Mouse (Mus musculus): ENCODE data around the gene Olfr914. TPM values are rescaled to one million over a fixed set of nuclear protein-coding genes. Genes with fewer than 3 reads are reported as not detected.

Olfr914 gene
- total RNA-seq (2014; rRNA removed; ENCODE audit: low replicate concordance) = not detected in 2 replicates
- polyA plus RNA-seq (2015; fragmentation: Nextera tagmentation; extraction: Ambion mirVana) = not detected in 2 replicates

DNA sequence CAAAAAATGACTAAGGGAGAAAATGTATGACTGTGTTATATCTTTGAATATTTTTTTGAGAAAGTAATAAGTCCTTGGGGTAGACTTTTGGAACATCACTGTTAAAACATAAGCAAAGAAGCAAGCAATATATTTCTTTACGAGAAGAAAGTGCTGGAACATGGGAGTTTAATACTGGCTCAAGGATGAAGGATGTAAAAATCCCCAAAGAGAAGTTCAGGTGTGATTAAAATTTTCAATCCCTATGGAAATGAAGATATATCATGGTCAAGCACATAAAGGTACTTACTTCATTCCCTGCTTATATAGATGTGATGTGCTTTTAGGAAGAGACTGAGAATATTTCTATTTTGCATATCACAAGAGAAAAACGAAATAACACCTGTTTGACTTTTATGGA, at the start of gene Olfr914:
TSS of gene Olfr914 (plus strand) at position 301 of the 400 bp plus-strand sequence.
- TF ChIP-seq CTCF (IDR thresholded peaks at IDR 0.05; ENCODE audit: low read depth) (no peak), EP300 (IDR thresholded peaks at IDR 0.05; ENCODE audit: low read depth) (no peak)
- H3K4me1 ChIP-seq (ENCODE audit: control insufficient read depth, insufficient read depth) = no peaks in the 10 kb centered on the region
- ATAC-seq (ENCODE audit: insufficient read depth, low read depth) = no peak
- H3K4me3 ChIP-seq (ENCODE audit: low read depth, low read length) = no peak within 1 kb of the TSS
- no peak for DNase-seq (ENCODE audit: low spot score)
- no peaks in the 10 kb centered on the region for H3K36me3 ChIP-seq (replicated peaks; ENCODE audit: control insufficient read depth, insufficient read depth, low read length)
- no peaks in the 10 kb centered on the region for H3K9me3 ChIP-seq (replicated peaks; ENCODE audit: control insufficient read depth, low read length)
- no peak within 1 kb of the TSS for H3K9ac ChIP-seq (replicated peaks; ENCODE audit: low read depth, low read length)
- 44% methylated on average over 2 of the region's 2 CpGs for WGBS
- H3K4me2 ChIP-seq (ENCODE audit: low read depth, low read length) = no peak within 1 kb of the TSS
- H3K27me3 ChIP-seq (ENCODE audit: control insufficient read depth, insufficient read depth, low read length) = no peaks in the 10 kb centered on the region
- H3K27ac ChIP-seq (ENCODE audit: low read depth) = no peak within 1 kb of the TSS

DNA sequence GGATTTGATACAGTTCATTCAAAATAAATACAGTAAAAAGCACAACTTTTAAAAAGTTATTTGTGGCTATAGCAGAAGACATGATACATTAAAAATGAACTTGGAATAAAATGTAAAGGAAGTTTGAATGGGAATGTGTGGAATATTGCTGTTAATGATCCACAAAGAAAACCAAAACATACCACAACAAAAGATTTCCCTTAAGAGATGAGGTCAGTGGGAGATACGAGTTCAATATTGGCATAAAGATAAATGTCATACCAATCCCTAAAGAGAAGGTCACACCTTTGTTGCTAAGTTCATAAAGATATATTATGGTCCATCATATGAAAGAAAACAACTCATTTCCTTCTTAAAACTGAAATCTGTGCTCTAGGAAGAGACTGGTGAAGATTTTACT, 25.0 kb upstream of the Olfr914 start, which contains the start of gene Olfr912:
TSS of gene Olfr912 (plus strand) at position 301 of the 400 bp plus-strand sequence.
- WGBS = 51% methylated on average over 1 of the region's 1 CpGs
- no peak within 1 kb of the TSS for H3K9ac ChIP-seq (replicated peaks; ENCODE audit: low read depth, low read length)
- TF ChIP-seq CTCF (IDR thresholded peaks at IDR 0.05; ENCODE audit: low read depth) (no peak), EP300 (IDR thresholded peaks at IDR 0.05; ENCODE audit: low read depth) (no peak)
- H3K27ac ChIP-seq (ENCODE audit: low read depth) = no peak within 1 kb of the TSS
- no peaks in the 10 kb centered on the region for H3K36me3 ChIP-seq (replicated peaks; ENCODE audit: control insufficient read depth, insufficient read depth, low read length)
- H3K27me3 ChIP-seq (ENCODE audit: control insufficient read depth, insufficient read depth, low read length) = no peaks in the 10 kb centered on the region
- no peak within 1 kb of the TSS for H3K4me2 ChIP-seq (ENCODE audit: low read depth, low read length)
- ATAC-seq (ENCODE audit: insufficient read depth, low read depth) (no peak), DNase-seq (ENCODE audit: low spot score) (no peak)
- H3K4me1 ChIP-seq (ENCODE audit: control insufficient read depth, insufficient read depth) = no peaks in the 10 kb centered on the region
- H3K4me3 ChIP-seq (ENCODE audit: low read depth, low read length) = no peak within 1 kb of the TSS
- no peaks in the 10 kb centered on the region for H3K9me3 ChIP-seq (replicated peaks; ENCODE audit: control insufficient read depth, low read length)

DNA sequence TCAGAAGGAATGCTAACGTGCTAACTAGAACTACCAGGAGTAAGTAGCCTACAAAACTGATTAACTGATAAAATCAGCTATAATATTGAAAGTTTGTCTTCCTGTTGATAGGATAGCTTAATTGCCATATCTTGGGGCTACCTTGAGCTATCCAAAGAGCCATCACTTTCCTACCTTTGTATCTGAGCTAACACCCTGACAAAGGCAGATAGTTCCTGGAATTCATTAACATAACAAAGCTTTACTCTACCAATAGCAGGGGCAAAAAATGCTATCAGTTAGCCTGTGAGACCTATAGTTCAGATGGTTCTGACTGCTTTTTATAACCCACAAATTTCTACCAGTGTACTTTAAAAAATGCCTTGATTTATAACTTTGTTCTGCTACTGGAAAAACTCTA, 13.8 kb upstream of the Olfr914 start:
- 24% methylated on average over 1 of the region's 1 CpGs for WGBS
- no peak for ATAC-seq (ENCODE audit: insufficient read depth, low read depth)

DNA sequence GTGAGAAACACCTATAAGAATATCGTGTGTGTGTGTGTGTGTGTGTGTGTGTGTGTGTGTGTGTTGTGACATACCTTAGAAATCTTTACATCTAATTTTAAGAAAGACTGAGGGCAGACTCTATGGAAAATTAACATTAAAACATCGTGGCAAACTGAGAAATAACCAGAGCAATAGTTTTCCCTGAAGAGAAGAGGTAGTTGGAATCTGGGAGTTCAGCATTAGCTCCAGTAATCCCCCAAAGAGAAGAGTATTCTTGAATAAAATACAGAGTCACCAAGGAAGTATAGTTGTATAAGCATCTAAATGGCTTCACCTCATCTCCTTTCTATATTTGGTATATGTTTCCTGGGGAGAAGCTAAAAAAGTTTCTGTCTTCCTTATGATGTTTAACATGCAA, 12.4 kb upstream of the Olfr914 start, which contains the start of gene Olfr913:
TSS of gene Olfr913 (plus strand) at position 301 of the 400 bp plus-strand sequence.
- no peak for DNase-seq (ENCODE audit: low spot score)
- H3K36me3 ChIP-seq (replicated peaks; ENCODE audit: control insufficient read depth, insufficient read depth, low read length) = no peaks in the 10 kb centered on the region
- H3K27ac ChIP-seq (ENCODE audit: low read depth) = no peak within 1 kb of the TSS
- H3K4me2 ChIP-seq (ENCODE audit: low read depth, low read length) = no peak within 1 kb of the TSS
- H3K4me1 ChIP-seq (ENCODE audit: control insufficient read depth, insufficient read depth) = no peaks in the 10 kb centered on the region
- no peaks in the 10 kb centered on the region for H3K27me3 ChIP-seq (ENCODE audit: control insufficient read depth, insufficient read depth, low read length)
- no peak within 1 kb of the TSS for H3K4me3 ChIP-seq (ENCODE audit: low read depth, low read length)
- H3K9ac ChIP-seq (replicated peaks; ENCODE audit: low read depth, low read length) = no peak within 1 kb of the TSS
- no peak for TF ChIP-seq CTCF (IDR thresholded peaks at IDR 0.05; ENCODE audit: low read depth)
- TF ChIP-seq EP300 (IDR thresholded peaks at IDR 0.05; ENCODE audit: low read depth) = no peak
- 26% methylated on average over 2 of the region's 2 CpGs for WGBS
- H3K9me3 ChIP-seq (replicated peaks; ENCODE audit: control insufficient read depth, low read length) = no peaks in the 10 kb centered on the region
- ATAC-seq (ENCODE audit: insufficient read depth, low read depth) = no peak

More for the DNA sequence above, 13.8 kb upstream of the Olfr914 start:
- Histone ChIP-seq H3K4me1 (ENCODE audit: control insufficient read depth, insufficient read depth) (no peaks in the 10 kb centered on the region), H3K4me2 (ENCODE audit: low read depth, low read length) (no peak overlapping the region), H3K9ac (replicated peaks; ENCODE audit: low read depth, low read length) (no peak overlapping the region), H3K27ac (ENCODE audit: low read depth) (no peak overlapping the region), H3K4me3 (ENCODE audit: low read depth, low read length) (no peak overlapping the region), H3K9me3 (replicated peaks; ENCODE audit: control insufficient read depth, low read length) (no peaks in the 10 kb centered on the region), H3K36me3 (replicated peaks; ENCODE audit: control insufficient read depth, insufficient read depth, low read length) (no peaks in the 10 kb centered on the region), H3K27me3 (ENCODE audit: control insufficient read depth, insufficient read depth, low read length) (no peaks in the 10 kb centered on the region)
- DNase-seq (ENCODE audit: low spot score) = no peak
- TF ChIP-seq CTCF (IDR thresholded peaks at IDR 0.05; ENCODE audit: low read depth) (no peak), EP300 (IDR thresholded peaks at IDR 0.05; ENCODE audit: low read depth) (no peak)

DNA sequence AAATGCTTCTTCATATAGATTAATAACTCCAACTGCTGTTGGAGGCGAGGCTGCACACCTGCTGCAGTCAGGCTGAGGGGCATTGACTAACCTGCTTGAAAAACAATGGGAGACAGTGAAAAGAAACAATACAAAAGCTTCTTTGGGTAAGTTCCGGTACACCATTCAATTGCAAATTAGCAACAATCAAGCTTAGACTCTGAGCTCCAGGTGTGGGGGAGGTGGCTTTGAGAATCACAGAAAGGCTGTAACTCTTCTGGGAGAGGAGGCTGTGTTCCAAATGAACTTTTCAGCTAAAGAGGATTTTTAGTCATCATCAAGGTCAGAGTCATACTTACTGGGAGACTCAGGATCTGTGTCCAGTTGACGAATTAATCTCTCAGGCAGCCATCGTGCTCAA, 27.5 kb downstream of the Olfr914 start:
- Histone ChIP-seq H3K9me3 (replicated peaks; ENCODE audit: control insufficient read depth, low read length) (0 out of 2 replicates have a peak, but pooled peaks cover 4% of the 10 kb centered on the region), H3K4me1 (ENCODE audit: control insufficient read depth, insufficient read depth) (no peaks in the 10 kb centered on the region), H3K27me3 (ENCODE audit: control insufficient read depth, insufficient read depth, low read length) (no peaks in the 10 kb centered on the region), H3K4me2 (ENCODE audit: low read depth, low read length) (no peak overlapping the region), H3K4me3 (ENCODE audit: low read depth, low read length) (no peak overlapping the region), H3K9ac (replicated peaks; ENCODE audit: low read depth, low read length) (no peak overlapping the region), H3K27ac (ENCODE audit: low read depth) (no peak overlapping the region), H3K36me3 (replicated peaks; ENCODE audit: control insufficient read depth, insufficient read depth, low read length) (no peaks in the 10 kb centered on the region)
- 74% methylated on average over 4 of the region's 4 CpGs for WGBS
- TF ChIP-seq EP300 (IDR thresholded peaks at IDR 0.05; ENCODE audit: low read depth) (no peak), CTCF (IDR thresholded peaks at IDR 0.05; ENCODE audit: low read depth) (no peak)
- no peak for DNase-seq (ENCODE audit: low spot score)
- no peak for ATAC-seq (ENCODE audit: insufficient read depth, low read depth)

DNA sequence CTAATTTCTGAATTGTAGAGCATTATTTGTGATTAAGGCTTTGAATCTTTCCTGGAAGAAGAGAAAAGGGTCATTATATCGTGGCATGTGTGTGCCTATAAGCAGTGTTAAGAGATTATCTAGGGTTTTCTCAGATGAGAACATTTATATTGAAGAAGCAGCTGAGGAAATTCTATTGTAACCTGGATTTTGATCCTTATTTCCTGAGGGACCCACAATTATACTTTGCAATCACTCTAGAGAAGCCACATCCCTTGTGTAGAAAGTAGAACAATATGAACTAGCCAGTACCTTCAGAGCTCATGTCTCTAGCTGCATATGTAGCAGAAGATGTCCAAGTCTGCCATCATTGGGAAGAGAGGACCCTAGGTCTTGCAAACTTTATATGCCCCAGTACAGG, 54.9 kb downstream of the Olfr914 start, which contains the start of gene Olfr916:
TSS of gene Olfr916 (minus strand) at position 101 of the 400 bp plus-strand sequence.
- H3K36me3 ChIP-seq (replicated peaks; ENCODE audit: control insufficient read depth, insufficient read depth, low read length) = no peaks in the 10 kb centered on the region
- H3K27ac ChIP-seq (ENCODE audit: low read depth) = no peak within 1 kb of the TSS
- no peak within 1 kb of the TSS for H3K4me2 ChIP-seq (ENCODE audit: low read depth, low read length)
- TF ChIP-seq EP300 (IDR thresholded peaks at IDR 0.05; ENCODE audit: low read depth) = no peak
- no peak for TF ChIP-seq CTCF (IDR thresholded peaks at IDR 0.05; ENCODE audit: low read depth)
- ATAC-seq (ENCODE audit: insufficient read depth, low read depth) (no peak), DNase-seq (ENCODE audit: low spot score) (no peak)
- no peaks in the 10 kb centered on the region for H3K9me3 ChIP-seq (replicated peaks; ENCODE audit: control insufficient read depth, low read length)
- no peak within 1 kb of the TSS for H3K9ac ChIP-seq (replicated peaks; ENCODE audit: low read depth, low read length)
- WGBS = 64% methylated on average over 1 of the region's 1 CpGs
- no peaks in the 10 kb centered on the region for H3K4me1 ChIP-seq (ENCODE audit: control insufficient read depth, insufficient read depth)
- no peaks in the 10 kb centered on the region for H3K27me3 ChIP-seq (ENCODE audit: control insufficient read depth, insufficient read depth, low read length)
- no peak within 1 kb of the TSS for H3K4me3 ChIP-seq (ENCODE audit: low read depth, low read length)

Other genes with a start within 250 kb of the Olfr914 start
- not detected in 2 replicates for gene Olfr250, start 238.2 kb upstream of the Olfr914 start, total RNA-seq (2014; rRNA removed; ENCODE audit: low replicate concordance)
- not detected in 2 replicates for gene Olfr250, start 238.2 kb upstream of the Olfr914 start, polyA plus RNA-seq (2015; fragmentation: Nextera tagmentation; extraction: Ambion mirVana)
- not detected in 2 replicates for gene Olfr251, start 228.0 kb upstream of the Olfr914 start, total RNA-seq (2014; rRNA removed; ENCODE audit: low replicate concordance)
- gene Olfr251, start 228.0 kb upstream of the Olfr914 start, polyA plus RNA-seq (2015; fragmentation: Nextera tagmentation; extraction: Ambion mirVana) = not detected in 2 replicates
- gene Olfr147, start 203.4 kb upstream of the Olfr914 start, total RNA-seq (2014; rRNA removed; ENCODE audit: low replicate concordance) = not detected in 2 replicates
- gene Olfr147, start 203.4 kb upstream of the Olfr914 start, polyA plus RNA-seq (2015; fragmentation: Nextera tagmentation; extraction: Ambion mirVana) = not detected in 2 replicates
- not detected in 2 replicates for gene Olfr901, start 175.6 kb upstream of the Olfr914 start, total RNA-seq (2014; rRNA removed; ENCODE audit: low replicate concordance)
- not detected in 2 replicates for gene Olfr901, start 175.6 kb upstream of the Olfr914 start, polyA plus RNA-seq (2015; fragmentation: Nextera tagmentation; extraction: Ambion mirVana)
- not detected in 2 replicates for gene Olfr902, start 157.4 kb upstream of the Olfr914 start, total RNA-seq (2014; rRNA removed; ENCODE audit: low replicate concordance)
- not detected in 2 replicates for gene Olfr902, start 157.4 kb upstream of the Olfr914 start, polyA plus RNA-seq (2015; fragmentation: Nextera tagmentation; extraction: Ambion mirVana)
- not detected in 2 replicates for gene Olfr904, start 142.0 kb upstream of the Olfr914 start, total RNA-seq (2014; rRNA removed; ENCODE audit: low replicate concordance)
- not detected in 2 replicates for gene Olfr904, start 142.0 kb upstream of the Olfr914 start, polyA plus RNA-seq (2015; fragmentation: Nextera tagmentation; extraction: Ambion mirVana)
- gene Olfr905, start 134.0 kb upstream of the Olfr914 start, total RNA-seq (2014; rRNA removed; ENCODE audit: low replicate concordance) = not detected in 2 replicates
- gene Olfr905, start 134.0 kb upstream of the Olfr914 start, polyA plus RNA-seq (2015; fragmentation: Nextera tagmentation; extraction: Ambion mirVana) = not detected in 2 replicates
- not detected in 2 replicates for gene Olfr906, start 118.0 kb upstream of the Olfr914 start, total RNA-seq (2014; rRNA removed; ENCODE audit: low replicate concordance)
- gene Olfr906, start 118.0 kb upstream of the Olfr914 start, polyA plus RNA-seq (2015; fragmentation: Nextera tagmentation; extraction: Ambion mirVana) = not detected in 2 replicates
- gene Olfr907, start 109.3 kb upstream of the Olfr914 start, total RNA-seq (2014; rRNA removed; ENCODE audit: low replicate concordance) = not detected in 2 replicates
- not detected in 2 replicates for gene Olfr907, start 109.3 kb upstream of the Olfr914 start, polyA plus RNA-seq (2015; fragmentation: Nextera tagmentation; extraction: Ambion mirVana)
- gene Olfr911-ps1, start 83.5 kb upstream of the Olfr914 start, total RNA-seq (2014; rRNA removed; ENCODE audit: low replicate concordance) = not detected in 2 replicates
- gene Olfr911-ps1, start 83.5 kb upstream of the Olfr914 start, polyA plus RNA-seq (2015; fragmentation: Nextera tagmentation; extraction: Ambion mirVana) = not detected in 2 replicates
- gene Olfr910, start 67.3 kb upstream of the Olfr914 start, total RNA-seq (2014; rRNA removed; ENCODE audit: low replicate concordance) = not detected in 2 replicates
- not detected in 2 replicates for gene Olfr910, start 67.3 kb upstream of the Olfr914 start, polyA plus RNA-seq (2015; fragmentation: Nextera tagmentation; extraction: Ambion mirVana)
- not detected in 2 replicates for gene Olfr912, start 24.9 kb upstream of the Olfr914 start, total RNA-seq (2014; rRNA removed; ENCODE audit: low replicate concordance)
- gene Olfr912, start 24.9 kb upstream of the Olfr914 start, polyA plus RNA-seq (2015; fragmentation: Nextera tagmentation; extraction: Ambion mirVana) = not detected in 2 replicates
- gene Olfr913, start 12.3 kb upstream of the Olfr914 start, total RNA-seq (2014; rRNA removed; ENCODE audit: low replicate concordance) = not detected in 2 replicates
- gene Olfr913, start 12.3 kb upstream of the Olfr914 start, polyA plus RNA-seq (2015; fragmentation: Nextera tagmentation; extraction: Ambion mirVana) = not detected in 2 replicates
- not detected in 2 replicates for gene Olfr916, start 54.8 kb downstream of the Olfr914 start, total RNA-seq (2014; rRNA removed; ENCODE audit: low replicate concordance)
- not detected in 2 replicates for gene Olfr916, start 54.8 kb downstream of the Olfr914 start, polyA plus RNA-seq (2015; fragmentation: Nextera tagmentation; extraction: Ambion mirVana)
- not detected in 2 replicates for gene Olfr917, start 60.7 kb downstream of the Olfr914 start, total RNA-seq (2014; rRNA removed; ENCODE audit: low replicate concordance)
- not detected in 2 replicates for gene Olfr917, start 60.7 kb downstream of the Olfr914 start, polyA plus RNA-seq (2015; fragmentation: Nextera tagmentation; extraction: Ambion mirVana)
- not detected in 2 replicates for gene Olfr918, start 69.5 kb downstream of the Olfr914 start, total RNA-seq (2014; rRNA removed; ENCODE audit: low replicate concordance)
- gene Olfr918, start 69.5 kb downstream of the Olfr914 start, polyA plus RNA-seq (2015; fragmentation: Nextera tagmentation; extraction: Ambion mirVana) = not detected in 2 replicates
- not detected in 2 replicates for gene Olfr919, start 98.6 kb downstream of the Olfr914 start, total RNA-seq (2014; rRNA removed; ENCODE audit: low replicate concordance)
- gene Olfr919, start 98.6 kb downstream of the Olfr914 start, polyA plus RNA-seq (2015; fragmentation: Nextera tagmentation; extraction: Ambion mirVana) = not detected in 2 replicates
- 33.4 and 43.1 TPM in 2 replicates for gene Vwa5a, start 113.2 kb downstream of the Olfr914 start, total RNA-seq (2014; rRNA removed; ENCODE audit: low replicate concordance)
- 17.1 and 18.5 TPM in 2 replicates for gene Vwa5a, start 113.2 kb downstream of the Olfr914 start, polyA plus RNA-seq (2015; fragmentation: Nextera tagmentation; extraction: Ambion mirVana)
- 0.19 and 0.80 TPM in 2 replicates for gene Olfr920, start 147.2 kb downstream of the Olfr914 start, total RNA-seq (2014; rRNA removed; ENCODE audit: low replicate concordance)
- 0.03 and 0.04 TPM in 2 replicates for gene Olfr920, start 147.2 kb downstream of the Olfr914 start, polyA plus RNA-seq (2015; fragmentation: Nextera tagmentation; extraction: Ambion mirVana)
- gene Olfr921, start 168.0 kb downstream of the Olfr914 start, total RNA-seq (2014; rRNA removed; ENCODE audit: low replicate concordance) = not detected in 2 replicates
- gene Olfr921, start 168.0 kb downstream of the Olfr914 start, polyA plus RNA-seq (2015; fragmentation: Nextera tagmentation; extraction: Ambion mirVana) = not detected in 2 replicates
- not detected in 2 replicates for gene Olfr922, start 209.5 kb downstream of the Olfr914 start, total RNA-seq (2014; rRNA removed; ENCODE audit: low replicate concordance)
- not detected in 2 replicates for gene Olfr922, start 209.5 kb downstream of the Olfr914 start, polyA plus RNA-seq (2015; fragmentation: Nextera tagmentation; extraction: Ambion mirVana)
- gene Olfr923, start 221.4 kb downstream of the Olfr914 start, total RNA-seq (2014; rRNA removed; ENCODE audit: low replicate concordance) = not detected in 2 replicates
- gene Olfr923, start 221.4 kb downstream of the Olfr914 start, polyA plus RNA-seq (2015; fragmentation: Nextera tagmentation; extraction: Ambion mirVana) = not detected in 2 replicates
- not detected in 2 replicates for gene Olfr924, start 239.3 kb downstream of the Olfr914 start, total RNA-seq (2014; rRNA removed; ENCODE audit: low replicate concordance)
- not detected in 2 replicates for gene Olfr924, start 239.3 kb downstream of the Olfr914 start, polyA plus RNA-seq (2015; fragmentation: Nextera tagmentation; extraction: Ambion mirVana)
- not detected in 2 replicates for gene Olfr26, start 250.0 kb downstream of the Olfr914 start, total RNA-seq (2014; rRNA removed; ENCODE audit: low replicate concordance)
- not detected in 2 replicates for gene Olfr26, start 250.0 kb downstream of the Olfr914 start, polyA plus RNA-seq (2015; fragmentation: Nextera tagmentation; extraction: Ambion mirVana)

Data from heart, postnatal 0 days (tissue).